Mouse (Mus musculus) MEL (cell line): Measurements from ENCODE around the gene Lhfpl2. TPM values are rescaled to one million over a fixed set of nuclear protein-coding genes. Genes with fewer than 3 reads are reported as not detected.

Experiments used
- DNase-seq: peaks from one replicate; pipeline ENCODE4 v3.0.0; 2011; ENCODE audit warnings: low read depth, low spot score
- H3K27ac ChIP-seq: 2 replicates; pipeline ENCODE4 v1.5.1; 2012; ENCODE audit warnings: low read depth, mild to moderate bottlenecking, control low read depth, low read length, moderate library complexity; ENCODE audit not compliant: control insufficient read depth
- H3K27me3 ChIP-seq, 2 experiments: fragments of 150-350 bp in 1 of 2; sonication (generic) in 1 of 2; 2 replicates each; pipeline ENCODE4 v1.6.1; 2012; ENCODE audit warnings: low read length in 2 of 2, mild to moderate bottlenecking in 2 of 2, improper control_type of control experiment in 1 of 2, moderate library complexity in 1 of 2; ENCODE audit not compliant: insufficient read depth in 2 of 2, control insufficient read depth in 1 of 2
- H3K36me3 ChIP-seq, 2 experiments: 2 replicates each; pipeline ENCODE4 v1.6.1; 2012 to 2014; ENCODE audit warnings: low read length in 2 of 2, improper control_type of control experiment in 1 of 2, inconsistent platforms in 1 of 2, mild to moderate bottlenecking in 1 of 2; ENCODE audit not compliant: insufficient read depth in 2 of 2, control insufficient read depth in 1 of 2
- H3K4me1 ChIP-seq, 2 experiments: fragments of 150-350 bp in 1 of 2; sonication (generic) in 1 of 2; 2 replicates each; pipeline ENCODE4 v1.6.1; 2012; ENCODE audit warnings: low read length in 2 of 2, improper control_type of control experiment in 1 of 2, mild to moderate bottlenecking in 1 of 2; ENCODE audit not compliant: insufficient read depth in 2 of 2, control insufficient read depth in 1 of 2
- H3K4me3 ChIP-seq, 2 experiments: fragments of 150-350 bp in 1 of 2; sonication (generic) in 1 of 2; 2 replicates each; pipeline ENCODE4 v1.5.1; 2012; ENCODE audit warnings: low read depth in 2 of 2, low read length in 2 of 2, mild to moderate bottlenecking in 2 of 2, moderate library complexity in 2 of 2, control low read depth in 1 of 2, improper control_type of control experiment in 1 of 2; ENCODE audit not compliant: control insufficient read depth in 1 of 2, insufficient read depth in 1 of 2
- H3K79me2 ChIP-seq: 2 replicates; pipeline ENCODE4 v1.6.1; 2012; ENCODE audit warnings: mild to moderate bottlenecking, low read length, moderate library complexity; ENCODE audit not compliant: control insufficient read depth, poor library complexity, insufficient read depth
- H3K9ac ChIP-seq: 2 replicates; pipeline ENCODE4 v1.6.1; 2012; ENCODE audit warnings: low read depth, mild to moderate bottlenecking, control low read depth, low read length, moderate library complexity; ENCODE audit not compliant: control insufficient read depth, poor library complexity, severe bottlenecking
- H3K9me3 ChIP-seq: fragments of 150-350 bp; sonication (generic); replicated peaks from 2 replicates; pipeline ENCODE4 v1.6.1; 2012; ENCODE audit warnings: mild to moderate bottlenecking, low read length, improper control_type of control experiment, moderate library complexity; ENCODE audit not compliant: insufficient read depth
- BHLHE40 ChIP-seq: IDR thresholded peaks from 2 replicates; pipeline ENCODE4 v1.6.1; 2012; ENCODE audit warnings: low read depth, mild to moderate bottlenecking, inconsistent platforms, low read length, improper control_type of control experiment, borderline replicate concordance
- CHD2 ChIP-seq: IDR thresholded peaks from 2 replicates; pipeline ENCODE4 v1.6.1; 2011; ENCODE audit warnings: low read length, improper control_type of control experiment
- CTCF ChIP-seq, 3 experiments: IDR thresholded peaks in 2 of 3; conservative IDR thresholded peaks in 1 of 3; 2 replicates each; pipeline ENCODE4 v1.5.1; 2011 to 2012; ENCODE audit warnings: low read length in 3 of 3, low read depth in 2 of 3, mild to moderate bottlenecking in 2 of 3, improper control_type of control experiment in 1 of 3, inconsistent platforms in 1 of 3, mixed read lengths in 1 of 3, moderate library complexity in 1 of 3; ENCODE audit not compliant: control insufficient read depth in 1 of 3, insufficient read depth in 1 of 3, poor library complexity in 1 of 3, severe bottlenecking in 1 of 3
- EP300 ChIP-seq, 2 experiments: IDR thresholded peaks; 2 replicates each; pipeline ENCODE4 v1.6.1; 2011; ENCODE audit warnings: improper control_type of control experiment in 2 of 2, low read length in 2 of 2, low read depth in 1 of 2, mild to moderate bottlenecking in 1 of 2
- ETS1 ChIP-seq: IDR thresholded peaks from 2 replicates; pipeline ENCODE4 v1.6.1; 2012; ENCODE audit warnings: low read depth, mild to moderate bottlenecking, inconsistent platforms, low read length, improper control_type of control experiment, moderate library complexity
- GABPA ChIP-seq: IDR thresholded peaks from 2 replicates; pipeline ENCODE4 v1.6.1; 2012; ENCODE audit warnings: low read depth, mild to moderate bottlenecking, inconsistent platforms, low read length, improper control_type of control experiment, moderate library complexity
- GATA1 ChIP-seq: IDR thresholded peaks from 2 replicates; pipeline ENCODE4 v1.6.1; 2011; ENCODE audit warnings: low read depth, low read length, improper control_type of control experiment
- HCFC1 ChIP-seq: IDR thresholded peaks from 2 replicates; pipeline ENCODE4 v1.6.1; 2012; ENCODE audit warnings: low read depth, mild to moderate bottlenecking, inconsistent platforms, low read length, improper control_type of control experiment, moderate library complexity
- JUND ChIP-seq: IDR thresholded peaks from 2 replicates; pipeline ENCODE4 v1.6.1; 2011; ENCODE audit warnings: low read depth, mild to moderate bottlenecking, improper control_type of control experiment, low read length
- KAT2A ChIP-seq: conservative IDR thresholded peaks from 2 replicates; pipeline ENCODE4 v1.6.1; 2012; ENCODE audit warnings: low read depth, low read length, improper control_type of control experiment, inconsistent platforms
- MAX ChIP-seq: IDR thresholded peaks from 2 replicates; pipeline ENCODE4 v1.6.1; 2011; ENCODE audit warnings: low read length, improper control_type of control experiment
- MAZ ChIP-seq: IDR thresholded peaks from 2 replicates; pipeline ENCODE4 v1.6.1; 2012; ENCODE audit warnings: low read depth, mild to moderate bottlenecking, inconsistent platforms, low read length, improper control_type of control experiment
- MEF2A ChIP-seq: IDR thresholded peaks from 2 replicates; pipeline ENCODE4 v1.6.1; 2014; ENCODE audit warnings: low read depth, mild to moderate bottlenecking, inconsistent platforms, low read length, improper control_type of control experiment; ENCODE audit not compliant: poor library complexity, insufficient replicate concordance, severe bottlenecking; ENCODE audit errors: extremely low read depth
- MYB ChIP-seq: IDR thresholded peaks from 2 replicates; pipeline ENCODE4 v1.6.1; 2011; ENCODE audit warnings: mild to moderate bottlenecking, low read depth, low read length, improper control_type of control experiment
- MYC ChIP-seq: IDR thresholded peaks from 2 replicates; pipeline ENCODE4 v1.6.1; 2011; ENCODE audit warnings: low read depth, mild to moderate bottlenecking, low read length, improper control_type of control experiment, moderate library complexity
- NELFE ChIP-seq: IDR thresholded peaks from 2 replicates; pipeline ENCODE4 v1.6.1; 2011; ENCODE audit warnings: low read depth, low read length, improper control_type of control experiment
- POLR2AphosphoS5 ChIP-seq: IDR thresholded peaks from 2 replicates; pipeline ENCODE4 v1.6.1; 2012; ENCODE audit warnings: low read depth, borderline replicate concordance, mild to moderate bottlenecking, inconsistent platforms, low read length, moderate library complexity, mixed read lengths
- RAD21 ChIP-seq: IDR thresholded peaks from 2 replicates; pipeline ENCODE4 v1.6.1; 2011; ENCODE audit warnings: mild to moderate bottlenecking, low read depth, low read length, improper control_type of control experiment
- TAL1 ChIP-seq: IDR thresholded peaks from 2 replicates; pipeline ENCODE4 v1.6.1; 2012; ENCODE audit warnings: mild to moderate bottlenecking, inconsistent platforms, low read length, moderate library complexity, mixed read lengths
- TBP ChIP-seq: IDR thresholded peaks from 2 replicates; pipeline ENCODE4 v1.8.0; 2011; ENCODE audit warnings: low read depth, low read length, improper control_type of control experiment
- UBTF ChIP-seq: IDR thresholded peaks from 2 replicates; pipeline ENCODE4 v1.6.1; 2012; ENCODE audit warnings: low read depth, mild to moderate bottlenecking, inconsistent platforms, low read length, improper control_type of control experiment, moderate library complexity, borderline replicate concordance; ENCODE audit not compliant: insufficient read depth
- USF1 ChIP-seq: IDR thresholded peaks from 2 replicates; pipeline ENCODE4 v1.6.1; 2014; ENCODE audit warnings: low read depth, mild to moderate bottlenecking, inconsistent platforms, low read length, improper control_type of control experiment, moderate library complexity
- USF2 ChIP-seq, 2 experiments: IDR thresholded peaks; 2 replicates each; pipeline ENCODE4 v1.6.1; 2011 to 2012; ENCODE audit warnings: improper control_type of control experiment in 2 of 2, low read length in 2 of 2, borderline replicate concordance in 1 of 2, inconsistent platforms in 1 of 2, low read depth in 1 of 2, mild to moderate bottlenecking in 1 of 2; ENCODE audit not compliant: insufficient read depth in 1 of 2
- ZC3H11A ChIP-seq: IDR thresholded peaks from 2 replicates; pipeline ENCODE4 v1.6.1; 2012; ENCODE audit warnings: low read depth, mild to moderate bottlenecking, inconsistent platforms, low read length, improper control_type of control experiment
- ZMIZ1 ChIP-seq: IDR thresholded peaks from 2 replicates; pipeline ENCODE4 v1.6.1; 2012; ENCODE audit warnings: low read depth, mild to moderate bottlenecking, inconsistent platforms, low read length, improper control_type of control experiment, moderate library complexity
- polyA plus RNA-seq, 2 experiments: library from polyadenylated mRNA; stranded (reverse) in 1 of 2; unstranded in 1 of 2; fragments of >175 nt in 1 of 2; fragments of >200 nt in 1 of 2; gene quantifications; 2 replicates each; pipeline versions ENCODE4 v1.2.1 to v1.2.4; 2012; ENCODE audit warnings: low replicate concordance in 2 of 2, low read depth in 1 of 2; ENCODE audit not compliant: insufficient read length in 2 of 2, insufficient read depth in 1 of 2, missing spikeins in 1 of 2
- total RNA-seq: library from RNA; depleted of rRNA; stranded (reverse); fragments of 300-350 nt; gene quantifications from 2 replicates; pipeline ENCODE4 v1.2.3, GENCODE M21; 2012

The Lhfpl2 gene
- total and polyA plus RNA-seq, 3 experiments: 24.5 to 30.2 TPM; not detected in 1

DNA sequence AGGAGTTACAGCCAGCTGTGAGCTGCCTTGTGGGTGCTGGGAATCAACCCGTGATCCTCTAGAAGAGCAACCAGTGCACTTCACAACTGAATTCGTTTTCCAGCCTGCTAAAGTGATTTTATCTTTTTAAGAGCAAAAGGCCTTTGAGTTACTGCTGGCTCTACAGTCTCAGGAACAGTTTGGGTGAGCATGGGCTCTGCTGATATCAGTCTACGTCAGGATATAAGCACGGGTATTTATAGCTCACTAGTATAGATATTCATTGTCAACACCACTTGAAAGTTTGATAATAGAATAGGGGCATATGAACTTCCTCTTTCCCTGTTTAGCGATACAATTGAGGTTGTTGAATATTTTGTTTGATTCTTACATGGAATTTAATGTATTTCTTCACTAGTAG is 61.7 kb downstream of the Lhfpl2 start (continued):
- no peak for TF ChIP-seq POLR2AphosphoS5

GRCm38 (mm10) chr13:94122703-94123592 is 65.4 kb downstream of the Lhfpl2 start:
- no peak overlapping the region for H3K4me3 ChIP-seq
- peaks cover 0 to 10% of the 10 kb centered on the region in 2 experiments; a peak in 2 of 4 replicates for H3K36me3 ChIP-seq
- H3K9me3 ChIP-seq: no peaks in the 10 kb centered on the region
- H3K79me2 ChIP-seq: no peaks in the 10 kb centered on the region
- no peak for DNase-seq
- H3K4me1 ChIP-seq: peaks cover 2 to 3% of the 10 kb centered on the region in 2 experiments; a peak in 3 of 4 replicates
- no peaks in the 10 kb centered on the region for H3K27me3 ChIP-seq
- H3K27ac ChIP-seq: no peak overlapping the region
- TF ChIP-seq MAZ (no peak), MYB (no peak), MYC (no peak), BHLHE40 (no peak), ZC3H11A (no peak), JUND (no peak), MAX (no peak), RAD21 (no peak), CHD2 (no peak), MEF2A (no peak), HCFC1 (no peak), GABPA (no peak), GATA1 (no peak), USF1 (no peak), ETS1 (no peak), TAL1 (no peak)
- no peak overlapping the region for H3K9ac ChIP-seq

DNA sequence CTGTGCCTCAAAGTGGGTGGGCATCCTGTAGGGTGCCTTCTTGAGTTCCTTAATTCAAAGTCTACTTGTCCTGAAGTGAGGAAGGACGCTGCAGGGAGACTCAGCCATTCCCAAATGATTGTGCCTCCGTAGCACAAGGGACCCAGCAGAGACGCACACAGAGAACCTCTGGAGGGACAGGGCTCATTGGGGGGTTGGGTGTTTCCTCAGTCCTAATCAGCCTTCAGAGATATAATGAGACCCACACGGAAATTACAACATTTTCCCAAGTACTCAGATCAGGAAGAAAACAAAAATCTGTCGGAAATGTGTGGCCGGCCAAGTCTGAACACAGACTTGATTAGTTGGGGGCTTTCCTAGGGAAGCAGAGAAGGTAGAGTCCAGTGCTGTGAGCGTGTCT is 72.8 kb downstream of the Lhfpl2 start:
- Histone ChIP-seq H3K4me1 (no peaks in the 10 kb centered on the region), H3K27ac (no peak overlapping the region), H3K36me3 (no peaks in the 10 kb centered on the region), H3K27me3 (no peaks in the 10 kb centered on the region), H3K9me3 (no peaks in the 10 kb centered on the region), H3K9ac (no peak overlapping the region), H3K4me3 (no peak overlapping the region), H3K79me2 (no peaks in the 10 kb centered on the region)
- no peak for DNase-seq
- TF ChIP-seq BHLHE40: no peak
- TF ChIP-seq MYB: no peak
- TF ChIP-seq KAT2A: no peak
- no peak for TF ChIP-seq EP300 (IDR thresholded peaks at IDR 0.05; ENCODE audit: low read depth in 1 of 2, low read length in 2 of 2)
- TF ChIP-seq MYC: no peak
- no peak for TF ChIP-seq ZMIZ1
- TF ChIP-seq USF2 (IDR thresholded peaks at IDR 0.05; ENCODE audit: borderline replicate concordance in 1 of 2, insufficient read depth in 1 of 2, low read depth in 1 of 2, low read length in 2 of 2): no peak
- no peak for TF ChIP-seq CTCF (IDR thresholded peaks at IDR 0.05 in 2 of 3, conservative IDR thresholded peaks at IDR 0.05 in 1 of 3; ENCODE audit: control insufficient read depth in 1 of 3, insufficient read depth in 1 of 3, low read depth in 2 of 3, low read length in 3 of 3, poor library complexity in 1 of 3, severe bottlenecking in 1 of 3)
- no peak for TF ChIP-seq GATA1
- TF ChIP-seq NELFE: no peak
- TF ChIP-seq UBTF: no peak
- no peak for TF ChIP-seq TBP
- no peak for TF ChIP-seq MAX
